Mouse (Mus musculus) myocyte (in vitro differentiated cells): ENCODE results near the gene Tepp.

Experiments
- E2F4 ChIP-seq: IDR thresholded peaks from one replicate; pipeline ENCODE4 v1.6.1; 2011; ENCODE audit warnings: mild to moderate bottlenecking, control low read depth, moderate library complexity; ENCODE audit not compliant: insufficient read depth
- MAX ChIP-seq: IDR thresholded peaks from one replicate; pipeline ENCODE4 v1.6.1; 2011; ENCODE audit warnings: low read depth, mild to moderate bottlenecking, control low read depth
- POLR2A ChIP-seq: IDR thresholded peaks from one replicate; pipeline ENCODE4 v1.6.1; 2011; ENCODE audit warnings: low read depth, mild to moderate bottlenecking, control low read depth, moderate library complexity; ENCODE audit not compliant: insufficient read length
- REST ChIP-seq: IDR thresholded peaks from one replicate; pipeline ENCODE4 v1.6.1; 2011; ENCODE audit warnings: mild to moderate bottlenecking, control low read depth, moderate library complexity; ENCODE audit not compliant: insufficient read depth, insufficient read length
- TCF12 ChIP-seq: IDR thresholded peaks from one replicate; pipeline ENCODE4 v1.6.1; 2011; ENCODE audit warnings: mild to moderate bottlenecking, control low read depth; ENCODE audit not compliant: poor library complexity, insufficient read depth, severe bottlenecking
- TCF3 ChIP-seq: IDR thresholded peaks from one replicate; pipeline ENCODE4 v1.6.1; 2011; ENCODE audit warnings: low read depth, control low read depth; ENCODE audit not compliant: insufficient read length
- USF1 ChIP-seq: IDR thresholded peaks from one replicate; pipeline ENCODE4 v1.6.1; 2011; ENCODE audit warnings: low read depth, mild to moderate bottlenecking, control low read depth, moderate library complexity

GRCm38 (mm10) chr8:95270501-95270900 is 39.9 kb upstream of the Tepp start:
- no peak for TF ChIP-seq USF1
- no peak for TF ChIP-seq POLR2A
- no peak for TF ChIP-seq MAX
- no peak for TF ChIP-seq E2F4
- TF ChIP-seq TCF12 = no peak
- no peak for TF ChIP-seq TCF3
- TF ChIP-seq REST = no peak
